Mouse (Mus musculus) MEL (cell line): ENCODE measurements around the gene Zfp64.

ENCODE experiments used
- CTCF ChIP-seq, 3 experiments: IDR thresholded peaks in 2 of 3; conservative IDR thresholded peaks in 1 of 3; 2 replicates each; pipeline ENCODE4 v1.5.1; 2011 to 2012; ENCODE audit warnings: low read length in 3 of 3, low read depth in 2 of 3, mild to moderate bottlenecking in 2 of 3, improper control_type of control experiment in 1 of 3, inconsistent platforms in 1 of 3, mixed read lengths in 1 of 3, moderate library complexity in 1 of 3; ENCODE audit not compliant: control insufficient read depth in 1 of 3, insufficient read depth in 1 of 3, poor library complexity in 1 of 3, severe bottlenecking in 1 of 3
- GATA1 ChIP-seq: IDR thresholded peaks from 2 replicates; pipeline ENCODE4 v1.6.1; 2011; ENCODE audit warnings: low read depth, low read length, improper control_type of control experiment
- MXI1 ChIP-seq: IDR thresholded peaks from 2 replicates; pipeline ENCODE4 v1.6.1; 2011; ENCODE audit warnings: mild to moderate bottlenecking, low read depth, low read length, improper control_type of control experiment
- SIN3A ChIP-seq: IDR thresholded peaks from 2 replicates; pipeline ENCODE4 v1.6.1; 2012; ENCODE audit warnings: low read length, improper control_type of control experiment, inconsistent platforms

DNA sequence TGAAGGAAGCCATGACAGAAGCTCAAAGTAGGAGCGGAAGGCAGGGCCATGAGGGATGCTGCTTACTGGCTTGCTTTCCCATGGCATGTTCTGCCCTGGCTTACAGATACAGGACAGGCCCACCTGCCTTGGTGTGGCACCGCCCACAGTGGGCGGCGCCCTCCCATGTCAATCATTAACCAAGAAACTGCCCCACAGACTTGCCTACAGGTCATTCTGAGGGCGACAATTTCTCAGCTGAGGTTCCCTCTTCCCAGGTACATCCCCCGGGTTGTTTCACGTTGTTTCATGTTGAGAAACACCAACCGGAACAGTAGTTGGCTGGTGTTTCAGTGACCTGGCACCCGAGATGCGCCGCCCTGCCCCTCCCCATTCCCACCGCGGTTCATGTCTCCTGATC lies 32.0 kb upstream of the Zfp64 start:
- no peak for TF ChIP-seq MXI1
- no peak for TF ChIP-seq CTCF (IDR thresholded peaks at IDR 0.05 in 2 of 3, conservative IDR thresholded peaks at IDR 0.05 in 1 of 3; ENCODE audit: control insufficient read depth in 1 of 3, insufficient read depth in 1 of 3, low read depth in 2 of 3, low read length in 3 of 3, poor library complexity in 1 of 3, severe bottlenecking in 1 of 3)
- no peak for TF ChIP-seq SIN3A
- no peak for TF ChIP-seq GATA1
